Mouse (Mus musculus): ENCODE data around the gene Klf7.

- TF ChIP-seq CTCF (IDR thresholded peaks at IDR 0.05; ENCODE audit: low read depth), result no peak
- no peak for TF ChIP-seq EP300 (IDR thresholded peaks at IDR 0.05; ENCODE audit: low read depth)
These were observed 3.6 kb downstream of the Klf7 start for GRCm38 (mm10) chr1:64118285-64119170.

Measured in liver, embryonic 14.5 days (tissue).